Mouse (Mus musculus) erythroid progenitor cell, adult 5-6 weeks (primary cell): Measurements from ENCODE around the gene Il11. TPM values are rescaled to one million over a fixed set of nuclear protein-coding genes. Genes with fewer than 3 reads are reported as not detected.
A peak's percentile ranks its signal among the peaks of the same experiment; 100 is the strongest.

Source experiments
- ATAC-seq: replicated peaks from 2 replicates; pipeline ENCODE4 v1.8.0; 2016; ENCODE audit warnings: moderate number of reproducible peaks, mild to moderate bottlenecking, moderate TSS enrichment, inconsistent platforms; ENCODE audit not compliant: poor library complexity, low FRiP score, severe bottlenecking
- total RNA-seq, 2 experiments: library from RNA; stranded (forward) in 1 of 2; stranded (reverse) in 1 of 2; fragments of 150-400 nt in 1 of 2; fragments of 186-747, 209-891 nt in 1 of 2; gene quantifications; 2 replicates each; pipeline versions ENCODE4 v1.2.3 to v1.2.4; 2015 to 2017; ENCODE audit warnings: low replicate concordance in 2 of 2

Gene Il11
- total RNA-seq, 2 experiments from 2014 or later, result not detected

DNA sequence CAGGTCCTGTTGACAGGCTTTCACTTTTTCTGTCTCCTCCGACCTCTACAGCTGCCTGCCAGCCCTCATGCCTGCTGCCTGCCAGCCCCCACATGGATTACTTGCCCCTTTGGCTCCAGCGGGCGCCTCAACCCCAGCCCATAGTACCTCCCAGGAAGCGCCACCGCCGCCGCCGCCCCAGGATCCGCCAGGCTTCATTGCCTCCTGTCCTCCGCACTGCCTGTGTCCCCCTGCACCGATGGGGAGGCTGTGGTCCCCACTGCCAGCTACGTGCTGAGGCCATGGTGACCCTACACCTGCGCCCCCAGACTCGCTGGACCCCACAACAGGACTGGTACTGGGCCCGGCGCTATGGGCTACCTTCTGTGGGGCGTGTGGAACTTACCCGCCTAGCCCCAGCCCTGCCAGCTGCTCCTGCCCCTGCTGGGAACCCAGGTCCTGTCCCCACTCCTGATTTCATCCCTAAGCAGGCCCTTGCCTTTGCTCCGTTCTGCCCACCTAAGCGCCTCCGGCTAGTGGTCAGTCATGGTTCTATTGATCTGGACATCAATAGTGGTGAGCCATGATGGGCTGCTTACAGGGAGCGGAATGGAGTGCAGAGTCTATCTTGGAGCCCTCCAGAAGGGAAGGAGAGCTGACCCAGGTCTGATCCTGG is 36.2 kb downstream of the Il11 start:
- ATAC-seq, result no peak

DNA sequence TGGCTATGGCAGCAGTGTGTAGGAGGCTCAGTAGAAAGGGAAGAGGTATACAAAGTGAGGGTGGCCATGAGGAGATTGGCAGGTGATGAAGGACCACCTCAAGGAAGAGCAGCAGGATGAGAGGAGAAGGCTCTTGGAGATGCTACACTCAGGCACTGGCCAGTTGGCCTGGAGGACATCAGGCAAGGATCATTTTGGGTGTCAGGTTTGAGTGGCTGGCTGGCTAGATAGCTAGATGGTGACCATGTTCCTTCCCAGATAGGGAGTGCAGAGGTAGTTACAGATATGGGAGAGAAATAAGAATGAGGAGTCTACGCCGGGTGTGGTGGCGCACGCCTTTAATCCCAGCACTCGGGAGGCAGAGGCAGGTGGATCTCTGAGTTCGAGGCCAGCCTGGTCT is 37.8 kb downstream of the Il11 start:
- ATAC-seq, result no peak

DNA sequence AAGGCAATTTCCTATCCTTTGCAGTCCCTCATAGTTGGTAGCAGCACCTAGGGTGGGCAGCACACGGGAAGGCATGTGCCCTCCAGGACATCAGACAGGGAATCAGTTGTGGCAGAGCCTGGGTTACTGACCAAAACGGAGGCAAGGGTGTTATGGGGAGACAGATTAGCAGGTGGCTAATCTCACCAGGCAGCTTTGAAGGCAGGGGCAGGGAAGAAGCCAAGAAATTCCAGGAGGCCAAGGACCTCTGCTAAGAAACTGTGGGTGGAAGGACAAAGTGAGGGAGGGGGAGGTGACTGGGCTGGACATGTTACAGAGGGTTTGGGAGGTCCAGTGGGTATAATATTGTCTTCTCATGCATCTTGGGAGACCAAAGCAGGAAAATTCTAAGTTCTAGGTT is 39.3 kb downstream of the Il11 start:
- no peak for ATAC-seq

GRCm38 (mm10) chr7:4742482-4742819 is 40.2 kb downstream of the Il11 start:
- no peak for ATAC-seq

- no peak for ATAC-seq
These were observed 40.8 kb downstream of the Il11 start for GRCm38 (mm10) chr7:4741672-4742481.

- ATAC-seq, result peak; percentile 70
These were observed 41.5 kb downstream of the Il11 start for GRCm38 (mm10) chr7:4741151-4741550.

- no peak for ATAC-seq
These were observed 42.3 kb downstream of the Il11 start for GRCm38 (mm10) chr7:4740309-4740727.

- peak; percentile 86 for ATAC-seq
These were observed 42.9 kb downstream of the Il11 start, which contains the start of gene Kmt5c for GRCm38 (mm10) chr7:4739544-4740275. TSS of gene Kmt5c (plus strand) at chr7:4740115.

- ATAC-seq, result no peak
These were observed 43.6 kb downstream of the Il11 start for GRCm38 (mm10) chr7:4739041-4739543.

DNA sequence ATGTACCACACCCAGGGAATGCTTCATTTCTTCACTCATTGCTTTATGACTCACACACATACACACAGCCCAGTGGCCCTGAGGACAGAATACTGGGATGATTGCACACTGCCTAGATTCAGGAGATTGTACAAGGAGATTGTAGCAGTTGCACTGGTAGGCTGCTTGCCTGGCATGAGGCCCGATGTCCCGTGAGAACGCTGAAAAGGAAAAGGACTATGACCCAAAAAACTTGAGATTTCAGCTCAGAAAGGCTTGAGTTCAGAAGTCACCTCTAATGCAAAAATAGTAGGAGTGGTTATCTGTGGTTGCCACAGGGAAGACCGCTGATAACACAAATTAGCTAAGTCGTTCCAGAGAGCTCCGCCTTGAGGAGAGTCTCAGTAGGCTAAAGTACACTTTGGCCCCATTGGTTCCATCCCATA is 49.7 kb downstream of the Il11 start:
- ATAC-seq, result peak; percentile 90

DNA sequence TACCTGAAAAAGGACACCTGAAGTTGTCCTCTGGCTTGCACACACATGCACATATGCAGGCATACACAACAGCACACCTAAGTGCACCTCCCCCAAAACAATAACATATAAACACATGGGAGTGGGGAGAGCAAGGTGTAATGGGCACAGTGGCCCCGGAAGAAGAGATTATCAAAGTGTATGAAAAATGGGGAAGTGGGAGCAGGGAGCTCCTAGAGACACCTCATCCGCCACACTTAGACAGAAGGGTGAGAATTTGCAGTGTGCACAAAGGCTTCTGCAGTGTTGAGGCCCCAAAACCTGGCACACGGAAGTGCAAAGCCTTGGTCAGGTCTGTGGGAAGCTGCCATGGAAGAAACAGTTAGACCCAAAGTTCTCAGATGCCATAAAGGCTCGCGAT is 51.6 kb downstream of the Il11 start:
- no peak for ATAC-seq

DNA sequence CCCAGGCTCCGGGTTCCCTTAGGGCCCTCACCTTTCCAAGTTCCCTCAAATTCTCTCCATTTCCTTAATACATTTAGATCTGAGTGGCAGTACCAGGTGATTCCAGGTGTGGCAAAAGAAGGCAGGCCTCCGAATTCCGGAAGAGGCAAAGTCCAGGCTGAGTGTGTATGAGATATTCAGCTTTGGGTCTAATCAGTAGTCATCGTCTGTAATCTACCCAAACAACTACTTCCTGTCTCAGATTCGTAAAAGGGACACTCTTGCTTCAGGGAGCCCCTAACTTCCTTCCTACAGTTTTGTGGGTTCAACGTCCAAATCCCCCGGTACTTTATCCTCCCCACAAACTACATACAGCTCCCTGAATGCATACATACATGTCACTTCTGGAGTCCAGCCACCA is 57.5 kb downstream of the Il11 start, which contains the start of gene Tmem150b:
Tmem150b (minus strand) TSS at position 81 of the 400 bp plus-strand sequence.
- no peak for ATAC-seq

DNA sequence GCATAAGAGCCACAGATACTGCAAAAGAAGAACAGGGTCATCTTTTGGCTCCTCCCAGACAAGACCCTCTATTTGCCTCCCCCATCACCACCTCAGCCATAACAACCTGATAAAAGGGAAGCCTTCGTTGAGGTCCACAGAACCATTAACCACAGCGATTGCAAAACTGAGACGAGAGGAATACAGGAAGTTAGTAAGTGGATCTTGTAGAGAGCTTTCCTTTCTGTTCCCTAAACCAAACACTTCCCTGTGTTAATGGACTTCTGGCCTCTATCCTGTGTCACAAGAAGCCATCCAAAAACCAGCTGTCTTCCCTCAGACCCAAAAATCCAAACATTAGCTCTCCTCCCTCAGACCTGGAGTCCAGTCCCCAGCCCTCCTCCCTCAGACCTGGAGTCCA is 58.3 kb downstream of the Il11 start:
- ATAC-seq, result no peak

GRCm38 (mm10) chr7:4723508-4723907 is 59.2 kb downstream of the Il11 start:
- ATAC-seq, result no peak

Other genes starting within 250 kb of the Il11 start
- not detected in 2 replicates for gene Syt5, start 235.3 kb downstream of the Il11 start, total RNA-seq (2015; ENCODE audit: low replicate concordance)
- not detected in 2 replicates for gene Syt5, start 235.3 kb downstream of the Il11 start, total RNA-seq (2017; ENCODE audit: low replicate concordance)
- not detected in 2 replicates for gene Ptprh, start 178.8 kb downstream of the Il11 start, total RNA-seq (2015; ENCODE audit: low replicate concordance)
- gene Ptprh, start 178.8 kb downstream of the Il11 start, total RNA-seq (2017; ENCODE audit: low replicate concordance), result not detected in 2 replicates
- 72.1 and 91.0 TPM in 2 replicates for gene Tmem86b, start 151.4 kb downstream of the Il11 start, total RNA-seq (2015; ENCODE audit: low replicate concordance)
- 37.6 and 45.8 TPM in 2 replicates for gene Tmem86b, start 151.4 kb downstream of the Il11 start, total RNA-seq (2017; ENCODE audit: low replicate concordance)
- gene Ppp6r1, start 123.8 kb downstream of the Il11 start, total RNA-seq (2015; ENCODE audit: low replicate concordance), result 62.0 and 84.3 TPM in 2 replicates
- 73.6 and 85.1 TPM in 2 replicates for gene Ppp6r1, start 123.8 kb downstream of the Il11 start, total RNA-seq (2017; ENCODE audit: low replicate concordance)
- gene Hspbp1, start 97.8 kb downstream of the Il11 start, total RNA-seq (2015; ENCODE audit: low replicate concordance), result 4.0 and 32.3 TPM in 2 replicates
- 2.8 and 3.2 TPM in 2 replicates for gene Hspbp1, start 97.8 kb downstream of the Il11 start, total RNA-seq (2017; ENCODE audit: low replicate concordance)
- not detected in 2 replicates for gene Brsk1, start 92.3 kb downstream of the Il11 start, total RNA-seq (2015; ENCODE audit: low replicate concordance)
- not detected in 2 replicates for gene Brsk1, start 92.3 kb downstream of the Il11 start, total RNA-seq (2017; ENCODE audit: low replicate concordance)
- 1.4 TPM in 1 of 2 replicates, not detected in the other for gene Tmem150b, start 57.6 kb downstream of the Il11 start, total RNA-seq (2015; ENCODE audit: low replicate concordance)
- gene Tmem150b, start 57.6 kb downstream of the Il11 start, total RNA-seq (2017; ENCODE audit: low replicate concordance), result 0.68 TPM in 1 of 2 replicates, not detected in the other
- gene Kmt5c, start 42.7 kb downstream of the Il11 start, total RNA-seq (2015; ENCODE audit: low replicate concordance), result 24.9 and 33.1 TPM in 2 replicates
- gene Kmt5c, start 42.7 kb downstream of the Il11 start, total RNA-seq (2017; ENCODE audit: low replicate concordance), result 59.4 and 64.2 TPM in 2 replicates
- 54.1 and 81.8 TPM in 2 replicates for gene Cox6b2, start 29.8 kb downstream of the Il11 start, total RNA-seq (2015; ENCODE audit: low replicate concordance)
- gene Cox6b2, start 29.8 kb downstream of the Il11 start, total RNA-seq (2017; ENCODE audit: low replicate concordance), result 49.8 and 94.9 TPM in 2 replicates
- gene Fam71e2, start 11.6 kb downstream of the Il11 start, total RNA-seq (2015; ENCODE audit: low replicate concordance), result not detected in 2 replicates
- gene Fam71e2, start 11.6 kb downstream of the Il11 start, total RNA-seq (2017; ENCODE audit: low replicate concordance), result not detected in 2 replicates
- not detected in 2 replicates for gene Tmem190, start 78 bp upstream of the Il11 start, total RNA-seq (2015; ENCODE audit: low replicate concordance)
- not detected in 2 replicates for gene Tmem190, start 78 bp upstream of the Il11 start, total RNA-seq (2017; ENCODE audit: low replicate concordance)
- gene Tmem238, start 6.8 kb upstream of the Il11 start, total RNA-seq (2015; ENCODE audit: low replicate concordance), result 2.9 TPM in 1 of 2 replicates, not detected in the other
- gene Tmem238, start 6.8 kb upstream of the Il11 start, total RNA-seq (2017; ENCODE audit: low replicate concordance), result 0.90 and 0.98 TPM in 2 replicates
- 603 and 642 TPM in 2 replicates for gene Rpl28, start 10.0 kb upstream of the Il11 start, total RNA-seq (2015; ENCODE audit: low replicate concordance)
- gene Rpl28, start 10.0 kb upstream of the Il11 start, total RNA-seq (2017; ENCODE audit: low replicate concordance), result 83.6 and 269 TPM in 2 replicates
- 686 and 831 TPM in 2 replicates for gene Ube2s, start 29.7 kb upstream of the Il11 start, total RNA-seq (2015; ENCODE audit: low replicate concordance)
- gene Ube2s, start 29.7 kb upstream of the Il11 start, total RNA-seq (2017; ENCODE audit: low replicate concordance), result 310 and 437 TPM in 2 replicates
- not detected in 2 replicates for gene Shisa7, start 61.8 kb upstream of the Il11 start, total RNA-seq (2015; ENCODE audit: low replicate concordance)
- gene Shisa7, start 61.8 kb upstream of the Il11 start, total RNA-seq (2017; ENCODE audit: low replicate concordance), result not detected in 2 replicates
- gene Isoc2b, start 87.4 kb upstream of the Il11 start, total RNA-seq (2015; ENCODE audit: low replicate concordance), result not detected in 2 replicates
- 1.5 TPM in 1 of 2 replicates, not detected in the other for gene Isoc2b, start 87.4 kb upstream of the Il11 start, total RNA-seq (2017; ENCODE audit: low replicate concordance)
- gene Isoc2a, start 94.3 kb upstream of the Il11 start, total RNA-seq (2015; ENCODE audit: low replicate concordance), result 2.2 TPM in 1 of 2 replicates, not detected in the other
- gene Isoc2a, start 94.3 kb upstream of the Il11 start, total RNA-seq (2017; ENCODE audit: low replicate concordance), result 0.26 and 1.8 TPM in 2 replicates
- gene Gm36210, start 123.7 kb upstream of the Il11 start, total RNA-seq (2015; ENCODE audit: low replicate concordance), result not detected in 2 replicates
- not detected in 2 replicates for gene Gm36210, start 123.7 kb upstream of the Il11 start, total RNA-seq (2017; ENCODE audit: low replicate concordance)
- gene Zfp628, start 132.4 kb upstream of the Il11 start, total RNA-seq (2015; ENCODE audit: low replicate concordance), result 7.1 and 8.6 TPM in 2 replicates
- 4.6 and 11.6 TPM in 2 replicates for gene Zfp628, start 132.4 kb upstream of the Il11 start, total RNA-seq (2017; ENCODE audit: low replicate concordance)
- 2.9 TPM in 1 of 2 replicates, not detected in the other for gene Nat14, start 139.2 kb upstream of the Il11 start, total RNA-seq (2015; ENCODE audit: low replicate concordance)
- gene Nat14, start 139.2 kb upstream of the Il11 start, total RNA-seq (2017; ENCODE audit: low replicate concordance), result 0.64 and 4.4 TPM in 2 replicates
- not detected in 2 replicates for gene Ssc5d, start 142.9 kb upstream of the Il11 start, total RNA-seq (2015; ENCODE audit: low replicate concordance)
- gene Ssc5d, start 142.9 kb upstream of the Il11 start, total RNA-seq (2017; ENCODE audit: low replicate concordance), result not detected in 2 replicates
- gene Sbk2, start 181.5 kb upstream of the Il11 start, total RNA-seq (2015; ENCODE audit: low replicate concordance), result not detected in 2 replicates
- gene Sbk2, start 181.5 kb upstream of the Il11 start, total RNA-seq (2017; ENCODE audit: low replicate concordance), result not detected in 2 replicates
- not detected in 2 replicates for gene Sbk3, start 188.3 kb upstream of the Il11 start, total RNA-seq (2015; ENCODE audit: low replicate concordance)
- gene Sbk3, start 188.3 kb upstream of the Il11 start, total RNA-seq (2017; ENCODE audit: low replicate concordance), result not detected in 2 replicates
- gene Zfp579, start 213.3 kb upstream of the Il11 start, total RNA-seq (2015; ENCODE audit: low replicate concordance), result 9.2 TPM in 1 of 2 replicates, not detected in the other
- 1.8 TPM in 1 of 2 replicates, not detected in the other for gene Zfp579, start 213.3 kb upstream of the Il11 start, total RNA-seq (2017; ENCODE audit: low replicate concordance)
- 4.7 and 16.3 TPM in 2 replicates for gene Zfp524, start 231.6 kb upstream of the Il11 start, total RNA-seq (2015; ENCODE audit: low replicate concordance)
- gene Zfp524, start 231.6 kb upstream of the Il11 start, total RNA-seq (2017; ENCODE audit: low replicate concordance), result 0.64 and 3.2 TPM in 2 replicates
- 11.9 and 14.7 TPM in 2 replicates for gene Fiz1, start 231.8 kb upstream of the Il11 start, total RNA-seq (2015; ENCODE audit: low replicate concordance)
- 5.6 and 9.1 TPM in 2 replicates for gene Fiz1, start 231.8 kb upstream of the Il11 start, total RNA-seq (2017; ENCODE audit: low replicate concordance)
- gene Gm44973, start 232.6 kb upstream of the Il11 start, total RNA-seq (2015; ENCODE audit: low replicate concordance), result 5.0 TPM in 1 of 2 replicates, not detected in the other
- 1.4 TPM in 1 of 2 replicates, not detected in the other for gene Gm44973, start 232.6 kb upstream of the Il11 start, total RNA-seq (2017; ENCODE audit: low replicate concordance)
- 9.0 and 9.2 TPM in 2 replicates for gene Zfp865, start 237.5 kb upstream of the Il11 start, total RNA-seq (2015; ENCODE audit: low replicate concordance)
- 6.3 and 7.6 TPM in 2 replicates for gene Zfp865, start 237.5 kb upstream of the Il11 start, total RNA-seq (2017; ENCODE audit: low replicate concordance)
- not detected in 2 replicates for gene Ccdc106, start 237.7 kb upstream of the Il11 start, total RNA-seq (2015; ENCODE audit: low replicate concordance)
- not detected in 2 replicates for gene Ccdc106, start 237.7 kb upstream of the Il11 start, total RNA-seq (2017; ENCODE audit: low replicate concordance)